Comparison of ENCODE assay signal across 9 mouse cellular contexts in genomic region chr8:84986379-84986945, GRCm38 (mm10). TPM values are rescaled to one million over a fixed set of nuclear protein-coding genes. Genes with fewer than 3 reads are reported as not detected.
A peak's percentile ranks its signal among the peaks of the same experiment; 100 is the strongest.
DNase-seq lines count a peak whose midpoint lies in the region; ATAC-seq and TF ChIP-seq lines count a peak whose summit lies in the region.
"Had no signal": no experiment of that assay in that cellular context is flagged by ENCODE, and none has a peak within 500 bp of the region (broad histone marks: within the 10 kb centered on the region; RNA-seq: fewer than 3 reads in every experiment).

No protein-coding gene starts in this region.

- peaks cover 25% of the 10 kb centered on the region for H3K27me3 ChIP-seq in embryonic facial prominence, embryonic 13.5 days
- H3K27me3 ChIP-seq in intestine, postnatal 0 days (replicated peaks; ENCODE audit: control insufficient read depth, insufficient read depth, low read length), result no peaks in the 10 kb centered on the region
- no peaks in the 10 kb centered on the region for H3K27me3 ChIP-seq in neural tube, embryonic 14.5 days (ENCODE audit: control insufficient read depth, insufficient read depth, low read length)

- peak overlapping the region; percentile 99 for H3K4me2 ChIP-seq in embryonic facial prominence, embryonic 13.5 days
- peak overlapping the region; percentile 96 for H3K4me2 ChIP-seq in intestine, postnatal 0 days (replicated peaks; ENCODE audit: low read depth)
- H3K4me2 ChIP-seq in neural tube, embryonic 14.5 days (ENCODE audit: low read depth, low read length), result peak overlapping the region; percentile 98

- H3K27ac ChIP-seq in embryonic facial prominence, embryonic 13.5 days, result peak overlapping the region; percentile 62
- peak overlapping the region; percentile 89 for H3K27ac ChIP-seq in intestine, postnatal 0 days (ENCODE audit: low read depth, low read length)
- peak overlapping the region; percentile 65; the same call in 1 of the 2 replicates for H3K27ac ChIP-seq in neural tube, embryonic 14.5 days (ENCODE audit: low read depth, low read length)

- no peaks in the 10 kb centered on the region for H3K36me3 ChIP-seq in embryonic facial prominence, embryonic 13.5 days
- no peaks in the 10 kb centered on the region for H3K36me3 ChIP-seq in intestine, postnatal 0 days (ENCODE audit: control insufficient read depth, insufficient read depth)
- no peaks in the 10 kb centered on the region for H3K36me3 ChIP-seq in neural tube, embryonic 14.5 days (ENCODE audit: control insufficient read depth, insufficient read depth, low read length)

- peak overlapping the region; percentile 52 for H3K4me3 ChIP-seq in lung, adult 2 months (replicated peaks; ENCODE audit: extremely low read depth, low read depth, low read length)
- H3K4me3 ChIP-seq in embryonic facial prominence, embryonic 13.5 days, result peak overlapping the region; percentile 56
- peak overlapping the region; percentile 46 for H3K4me3 ChIP-seq in intestine, postnatal 0 days (ENCODE audit: low read depth, low read length)
- peak overlapping the region; percentile 39; the same call in 1 of the 2 replicates for H3K4me3 ChIP-seq in neural tube, embryonic 14.5 days (ENCODE audit: low read depth, low read length)

- no peaks in the 10 kb centered on the region for H3K9me3 ChIP-seq in embryonic facial prominence, embryonic 13.5 days
- no peaks in the 10 kb centered on the region for H3K9me3 ChIP-seq in intestine, postnatal 0 days (ENCODE audit: control insufficient read depth)
- H3K9me3 ChIP-seq in neural tube, embryonic 14.5 days (ENCODE audit: control insufficient read depth, low read length), result no peaks in the 10 kb centered on the region

- TF ChIP-seq CTCF in lung, adult 2 months (IDR thresholded peaks at IDR 0.05; ENCODE audit: insufficient read depth, low read length), result no peak
- no peak for TF ChIP-seq CTCF in intestine, postnatal 0 days (IDR thresholded peaks at IDR 0.05; ENCODE audit: low read depth)

- H3K4me1 ChIP-seq in lung, adult 2 months (ENCODE audit: control insufficient read depth, insufficient read depth, low read length), result peaks cover 43% of the 10 kb centered on the region
- H3K4me1 ChIP-seq in embryonic facial prominence, embryonic 13.5 days, result peaks cover 52% of the 10 kb centered on the region
- H3K4me1 ChIP-seq in intestine, postnatal 0 days (replicated peaks; ENCODE audit: control insufficient read depth, insufficient read depth, low read length), result peaks cover 20% of the 10 kb centered on the region
- peaks cover 16% of the 10 kb centered on the region for H3K4me1 ChIP-seq in neural tube, embryonic 14.5 days (ENCODE audit: control insufficient read depth, insufficient read depth, low read length)

- peak overlapping the region; percentile 69 for H3K9ac ChIP-seq in embryonic facial prominence, embryonic 13.5 days
- peak overlapping the region; percentile 53; the same call in 1 of the 2 replicates for H3K9ac ChIP-seq in intestine, postnatal 0 days (ENCODE audit: low read depth, low read length)
- no peak overlapping the region for H3K9ac ChIP-seq in neural tube, embryonic 14.5 days (replicated peaks; ENCODE audit: low read depth, low read length)

- DNase-seq in lung, adult 2 months, result no peak
- DNase-seq in lung, postnatal 14 days, result no peak
- DNase-seq in left cerebral cortex, adult 18-20 months (ENCODE audit: low spot score in 2 of 2), result no peak
- no peak for DNase-seq in adrenal gland, adult 8-10 months
- DNase-seq in thymus, postnatal 14 days, result no peak

- TF ChIP-seq POLR2A in lung, adult 2 months (IDR thresholded peaks at IDR 0.05; ENCODE audit: borderline replicate concordance, extremely low read depth, low read depth, low read length), result no peak

- WGBS in lung, adult 2 months, result 30% methylated on average over 8 of the region's 8 CpGs
- WGBS in embryonic facial prominence, embryonic 13.5 days, result 33% methylated on average over 8 of the region's 8 CpGs
- 14% methylated on average over 8 of the region's 8 CpGs for WGBS in intestine, postnatal 0 days
- 33% methylated on average over 8 of the region's 8 CpGs for WGBS in neural tube, embryonic 14.5 days

- no peak for ATAC-seq in embryonic facial prominence, embryonic 13.5 days (ENCODE audit: insufficient number of reproducible peaks, insufficient read depth, low FRiP score, low TSS enrichment, low read depth)
- no peak for ATAC-seq in intestine, postnatal 0 days
- no peak for ATAC-seq in neural tube, embryonic 14.5 days (ENCODE audit: low read depth)

RNA-seq across cellular contexts. Expression of gene Hook2, which starts 3.9 kb away (rescaled TPM):
- 9.5 and 10.5 TPM in 2 replicates for polyA plus RNA-seq in lung, adult 2 months (2012; rRNA removed)
- 23.2 and 24.7 TPM in 2 replicates for polyA plus RNA-seq in embryonic facial prominence, embryonic 13.5 days (2015; fragmentation: Nextera tagmentation; extraction: Ambion mirVana)
- 68.6 and 75.4 TPM in 2 replicates for polyA plus RNA-seq in intestine, postnatal 0 days (2015; fragmentation: Nextera tagmentation; extraction: Ambion mirVana)
- polyA plus RNA-seq in neural tube, embryonic 14.5 days (2014; fragmentation: Nextera tagmentation; extraction: Ambion mirVana), result 25.5 and 31.2 TPM in 2 replicates
- total RNA-seq in left cerebral cortex, adult 18-20 months (2021), result 1 to 10 TPM; 9.6 to 9.7 TPM
- 10 to 100 TPM in 2 of 4 experiments, 1 to 10 TPM in 2; 6.2 to 12.7 (median 10.5) TPM for total RNA-seq in adrenal gland, adult 8-10 months (2022)

RNA-seq across cellular contexts. Expression of gene Junb, which starts 7.9 kb away (rescaled TPM):
- 80.8 and 125 TPM in 2 replicates for polyA plus RNA-seq in lung, adult 2 months (2012; rRNA removed)
- 10.4 and 11.2 TPM in 2 replicates for polyA plus RNA-seq in embryonic facial prominence, embryonic 13.5 days (2015; fragmentation: Nextera tagmentation; extraction: Ambion mirVana)
- 42.8 and 47.6 TPM in 2 replicates for polyA plus RNA-seq in intestine, postnatal 0 days (2015; fragmentation: Nextera tagmentation; extraction: Ambion mirVana)
- polyA plus RNA-seq in neural tube, embryonic 14.5 days (2014; fragmentation: Nextera tagmentation; extraction: Ambion mirVana), result 5.4 and 8.4 TPM in 2 replicates
- total RNA-seq in left cerebral cortex, adult 18-20 months (2021), result 100 to 1,000 TPM; 119 to 130 TPM
- total RNA-seq in adrenal gland, adult 8-10 months (2022), result 100 to 1,000 TPM in 1 of 4 experiments, 10 to 100 TPM in 3; 39.9 to 211 (median 52.4) TPM

RNA-seq across cellular contexts. Expression of gene Rnaseh2a, which starts 16.9 kb away (rescaled TPM):
- polyA plus RNA-seq in lung, adult 2 months (2012; rRNA removed), result 27.4 and 30.4 TPM in 2 replicates
- polyA plus RNA-seq in embryonic facial prominence, embryonic 13.5 days (2015; fragmentation: Nextera tagmentation; extraction: Ambion mirVana), result 93.2 and 94.5 TPM in 2 replicates
- 53.2 and 57.6 TPM in 2 replicates for polyA plus RNA-seq in intestine, postnatal 0 days (2015; fragmentation: Nextera tagmentation; extraction: Ambion mirVana)
- 45.7 and 48.0 TPM in 2 replicates for polyA plus RNA-seq in neural tube, embryonic 14.5 days (2014; fragmentation: Nextera tagmentation; extraction: Ambion mirVana)
- total RNA-seq in left cerebral cortex, adult 18-20 months (2021), result 10 to 100 TPM; 45.8 to 59.8 TPM
- 100 to 1,000 TPM in 3 of 4 experiments, 10 to 100 TPM in 1; 89.0 to 142 (median 110) TPM for total RNA-seq in adrenal gland, adult 8-10 months (2022)

RNA-seq across cellular contexts. Expression of gene Prdx2, which starts 17.1 kb away (rescaled TPM):
- 93.2 and 117 TPM in 2 replicates for polyA plus RNA-seq in lung, adult 2 months (2012; rRNA removed)
- polyA plus RNA-seq in embryonic facial prominence, embryonic 13.5 days (2015; fragmentation: Nextera tagmentation; extraction: Ambion mirVana), result 888 and 1,010 TPM in 2 replicates
- 313 and 319 TPM in 2 replicates for polyA plus RNA-seq in intestine, postnatal 0 days (2015; fragmentation: Nextera tagmentation; extraction: Ambion mirVana)
- 1,214 and 1,252 TPM in 2 replicates for polyA plus RNA-seq in neural tube, embryonic 14.5 days (2014; fragmentation: Nextera tagmentation; extraction: Ambion mirVana)
- 100 to 1,000 TPM; 338 to 344 TPM for total RNA-seq in left cerebral cortex, adult 18-20 months (2021)
- total RNA-seq in adrenal gland, adult 8-10 months (2022), result 100 to 1,000 TPM; 651 to 758 (median 708) TPM

RNA-seq across cellular contexts. Expression of gene Gm49661, which starts 17.2 kb away (rescaled TPM):
- not detected in 2 replicates for polyA plus RNA-seq in lung, adult 2 months (2012; rRNA removed)
- polyA plus RNA-seq in embryonic facial prominence, embryonic 13.5 days (2015; fragmentation: Nextera tagmentation; extraction: Ambion mirVana), result not detected in 2 replicates
- 1.3 and 2.1 TPM in 2 replicates for polyA plus RNA-seq in intestine, postnatal 0 days (2015; fragmentation: Nextera tagmentation; extraction: Ambion mirVana)
- not detected in 2 replicates for polyA plus RNA-seq in neural tube, embryonic 14.5 days (2014; fragmentation: Nextera tagmentation; extraction: Ambion mirVana)
- not detected for total RNA-seq in left cerebral cortex, adult 18-20 months (2021)
- total RNA-seq in adrenal gland, adult 8-10 months (2022), result 1 to 10 TPM in 2 of 4 experiments, not detected in 2; 1.7 to 2.3 TPM
- total RNA-seq: neutrophil, adult 5-6 weeks had no signal
